Mouse (Mus musculus) T-helper 2 cell (primary cell): ENCODE measurements around the gene Chrd.

Source experiments
- in situ Hi-C: fragments of 300-600 bp; cut with MboI, MseI; formaldehyde crosslinking; loops from one replicate; pipeline ENCODE4 v1.15.1; 2025; ENCODE audit warnings: high pct_unique_total_duplicates

Gene Chrd

DNA sequence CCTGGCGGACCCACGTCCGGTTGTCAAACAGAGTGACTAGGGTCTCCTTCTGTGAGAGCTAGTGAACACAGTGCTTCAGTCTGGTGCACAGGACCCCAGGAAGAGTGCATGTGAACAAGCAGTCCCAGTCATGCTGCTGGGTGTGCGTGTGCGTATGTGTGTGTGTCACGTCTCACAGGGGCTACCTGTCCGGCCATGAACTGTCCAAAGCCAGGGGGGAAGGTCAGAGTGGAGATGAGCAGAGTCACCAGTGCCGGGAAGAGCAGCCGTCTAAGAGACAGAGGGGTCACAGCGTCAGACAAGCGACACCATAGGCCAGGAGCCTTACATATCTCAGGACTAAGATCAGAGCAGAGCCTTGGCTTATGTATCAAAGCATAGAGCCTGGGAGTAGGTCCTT lies 22.6 kb upstream of the Chrd start:
- in situ Hi-C loops, result no loop called here

DNA sequence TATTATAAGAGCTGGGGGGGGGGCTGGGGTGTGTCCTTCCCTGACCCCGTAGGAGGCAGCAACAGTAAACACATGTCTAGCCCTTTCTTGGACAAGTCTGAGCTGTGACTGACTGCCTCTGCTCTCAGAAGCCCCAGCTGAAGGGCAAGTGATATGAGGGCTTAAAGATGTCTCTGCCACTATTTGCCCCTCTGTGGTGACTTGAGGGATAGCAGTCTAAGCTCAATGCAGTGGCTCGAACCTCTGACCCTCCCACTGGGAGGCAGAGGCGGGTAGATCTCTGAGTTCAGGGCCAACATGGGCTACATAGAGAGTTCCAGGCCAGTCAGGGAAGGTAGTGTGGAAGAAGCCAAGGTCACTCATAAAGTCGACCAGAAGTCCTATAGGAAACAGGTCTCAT lies 22.1 kb upstream of the Chrd start:
- in situ Hi-C loops, result no loop called here

DNA sequence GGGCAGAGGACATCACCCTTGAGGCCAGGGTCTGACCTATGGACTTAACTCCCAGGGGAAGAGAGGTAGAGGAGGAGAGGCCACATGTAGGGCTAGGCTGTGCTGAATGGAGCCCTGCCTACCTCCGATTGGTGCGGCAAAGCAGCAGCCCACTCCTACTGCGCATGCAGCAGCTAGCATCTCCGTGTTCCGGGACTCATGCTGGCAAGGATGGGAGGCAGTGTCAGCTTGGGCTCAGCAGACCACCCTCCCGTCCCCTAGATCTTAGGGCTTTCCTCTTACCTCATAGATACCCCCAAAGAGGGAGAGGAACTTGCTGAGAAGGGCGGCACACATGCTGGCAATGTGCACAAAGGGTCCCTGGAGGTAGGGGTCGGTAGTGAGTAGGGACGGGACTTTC lies 20.7 kb upstream of the Chrd start:
- in situ Hi-C loops, result no loop called here

DNA sequence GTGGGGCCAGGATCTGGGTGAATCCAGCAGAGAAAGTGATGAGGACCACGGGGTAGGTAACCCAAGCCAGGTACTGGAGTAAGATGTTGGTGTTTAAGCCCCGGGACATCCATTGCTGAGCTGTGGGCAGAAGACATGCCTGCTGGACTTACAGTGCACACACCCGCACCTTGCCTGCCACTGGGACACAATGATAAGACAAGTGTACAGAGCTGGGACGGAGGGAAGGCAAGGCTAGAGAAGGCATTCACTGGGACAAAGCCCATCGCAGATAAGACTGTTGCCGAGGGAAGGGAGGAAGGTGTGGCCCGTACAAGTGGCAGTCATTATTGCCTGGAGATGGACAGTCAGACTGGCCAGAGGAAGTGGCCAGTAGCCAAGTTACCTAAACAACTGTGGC lies 20.0 kb upstream of the Chrd start:
- in situ Hi-C loops, result no loop called here

DNA sequence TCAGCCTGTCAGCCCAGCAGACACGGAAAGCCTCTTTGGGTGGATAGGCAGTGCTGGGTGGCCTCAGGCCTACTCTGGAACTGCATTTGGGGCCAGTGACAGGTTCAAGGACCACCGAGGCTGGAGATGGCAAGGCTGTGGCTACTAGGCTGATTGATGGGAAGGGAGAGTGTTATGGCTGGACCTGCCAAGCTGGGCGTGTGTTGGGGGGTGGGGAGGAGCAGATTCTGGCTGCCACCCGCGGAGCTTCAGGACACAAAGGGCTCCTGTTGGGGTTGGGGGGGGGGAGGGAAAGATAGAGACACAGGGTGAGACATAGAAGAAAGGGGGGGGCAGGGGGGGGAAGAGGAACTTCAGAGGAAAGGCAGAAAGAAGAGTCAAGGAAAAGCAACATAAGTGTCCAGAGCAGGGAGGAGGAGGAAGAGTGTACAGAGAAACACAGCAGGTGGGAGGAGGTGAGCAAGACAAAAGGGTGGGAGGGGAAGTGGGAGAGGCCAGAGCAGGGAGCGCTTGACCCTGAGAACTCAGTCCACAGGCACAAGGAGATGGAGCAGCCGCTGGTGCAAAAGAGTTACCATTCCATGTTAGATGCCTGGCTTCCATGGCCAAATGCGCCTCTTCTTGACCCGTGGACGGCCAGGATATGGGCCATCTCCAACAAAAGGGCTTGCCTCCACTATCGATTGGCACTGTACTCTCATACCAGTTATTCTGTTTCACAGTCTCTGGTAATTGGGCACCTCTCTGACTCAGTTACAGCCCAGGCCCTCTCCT lies 18.4 kb upstream of the Chrd start:
- in situ Hi-C loops, result loop anchor here (5.0 kb wide), 1 partner anchor 37 kb away; no protein-coding TSS in a partner anchor

DNA sequence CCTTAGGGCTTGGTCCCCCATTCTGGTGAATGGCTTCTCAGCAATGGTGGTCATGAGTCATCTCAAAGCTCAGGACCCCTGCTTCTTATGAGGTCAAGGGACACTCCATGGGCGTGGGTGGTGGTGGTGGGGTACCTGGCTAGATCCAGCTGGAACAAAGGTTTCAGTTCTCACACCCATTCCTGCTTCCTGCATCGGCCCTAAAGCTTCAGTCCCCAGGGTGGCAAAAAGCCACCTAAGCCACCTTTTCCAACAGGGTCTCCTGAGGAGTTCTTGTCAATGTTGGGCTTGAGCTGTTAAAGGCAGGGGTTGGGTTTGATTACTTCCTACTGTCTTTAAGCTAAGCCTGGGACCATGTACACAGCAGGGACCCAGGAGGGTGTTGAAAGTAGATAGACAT lies 17.8 kb upstream of the Chrd start:
- in situ Hi-C loops, result loop anchor here (5.0 kb wide), 1 partner anchor 38 kb away; no protein-coding TSS in a partner anchor

DNA sequence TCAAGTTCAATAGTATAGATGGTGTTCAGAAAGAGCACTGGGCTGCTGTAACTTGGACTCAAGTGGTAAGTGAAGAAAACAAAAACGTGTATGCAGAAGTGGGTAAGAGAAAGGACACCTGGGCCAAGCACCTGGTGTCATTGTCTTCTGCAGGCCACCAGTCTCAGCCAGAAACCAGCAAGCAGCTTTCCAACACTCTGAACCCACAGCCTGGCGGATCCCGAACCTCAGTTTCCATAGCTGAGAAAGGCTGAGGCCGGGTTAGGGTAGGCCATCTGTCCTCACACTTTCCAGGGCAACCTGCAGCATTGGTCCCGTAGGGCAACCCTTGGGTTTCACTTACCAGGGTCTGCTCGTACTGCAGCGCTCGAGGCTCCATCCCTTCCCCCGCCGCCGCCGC lies 17.4 kb upstream of the Chrd start:
- in situ Hi-C loops, result loop anchor here (5.0 kb wide), 1 partner anchor 38 kb away; no protein-coding TSS in a partner anchor

DNA sequence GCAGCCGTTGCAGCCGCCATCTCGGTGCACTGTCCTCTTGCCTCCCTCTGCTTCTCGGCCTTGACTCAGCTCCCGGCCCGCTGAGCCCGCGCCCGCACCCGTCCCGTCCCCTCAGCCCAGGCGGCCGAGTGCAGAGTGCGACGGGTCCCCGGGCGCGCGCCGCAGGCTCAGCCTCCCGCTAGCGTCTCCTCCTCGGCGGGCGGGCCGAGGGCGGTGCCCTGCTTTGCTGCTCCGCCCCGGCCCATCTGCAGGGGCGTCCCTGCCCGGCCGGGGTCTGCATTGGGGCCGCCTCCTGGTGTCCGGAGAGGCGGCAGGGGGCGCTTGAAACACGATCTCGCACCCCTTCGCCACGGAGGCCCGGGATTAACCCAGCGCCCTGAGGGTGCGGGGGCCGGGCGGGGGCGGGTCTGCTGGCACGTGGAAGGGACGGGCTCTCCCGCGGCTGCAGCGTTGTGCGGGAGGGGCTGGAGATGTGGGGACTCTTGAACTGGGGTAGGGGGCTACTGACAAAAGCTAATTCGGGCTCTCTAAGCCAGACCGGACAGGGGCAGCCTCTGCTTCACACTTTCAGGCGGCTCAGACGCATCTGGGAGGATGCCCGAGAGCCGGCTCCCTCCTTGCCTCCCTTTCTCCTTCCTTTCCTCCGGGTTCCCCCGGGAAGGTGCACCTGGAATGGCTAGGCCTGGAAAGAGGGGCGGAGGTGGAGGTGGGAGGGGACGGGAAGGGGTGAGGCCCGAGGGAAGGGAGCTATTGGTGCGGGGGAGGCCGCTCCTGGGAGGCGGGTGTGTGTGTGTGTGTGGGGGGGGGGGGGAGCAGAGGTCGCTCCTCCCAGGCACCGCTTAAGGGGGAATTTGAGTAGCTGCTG lies 16.7 kb upstream of the Chrd start:
- in situ Hi-C loops, result loop anchor here (5.0 kb wide), 1 partner anchor 39 kb away; no protein-coding TSS in a partner anchor

DNA sequence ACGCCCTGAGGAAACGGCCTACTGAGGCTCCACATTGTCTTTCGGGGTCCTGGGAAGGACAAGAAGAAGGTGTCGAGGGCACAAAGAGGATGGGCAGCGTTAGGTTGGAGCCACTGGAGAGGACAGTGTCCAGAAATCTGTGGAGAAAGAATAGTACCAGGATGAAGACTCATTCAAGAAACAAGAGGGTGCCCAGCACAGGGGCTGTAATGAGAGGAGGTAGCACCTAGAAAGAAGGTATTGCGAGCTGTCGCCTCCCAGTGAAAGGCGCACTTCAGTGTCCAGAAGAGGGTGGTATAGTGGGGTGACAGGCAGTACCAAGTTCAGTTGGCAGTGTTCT lies 16.1 kb upstream of the Chrd start:
- in situ Hi-C loops, result loop anchor here (5.0 kb wide), 1 partner anchor 40 kb away; no protein-coding TSS in a partner anchor

DNA sequence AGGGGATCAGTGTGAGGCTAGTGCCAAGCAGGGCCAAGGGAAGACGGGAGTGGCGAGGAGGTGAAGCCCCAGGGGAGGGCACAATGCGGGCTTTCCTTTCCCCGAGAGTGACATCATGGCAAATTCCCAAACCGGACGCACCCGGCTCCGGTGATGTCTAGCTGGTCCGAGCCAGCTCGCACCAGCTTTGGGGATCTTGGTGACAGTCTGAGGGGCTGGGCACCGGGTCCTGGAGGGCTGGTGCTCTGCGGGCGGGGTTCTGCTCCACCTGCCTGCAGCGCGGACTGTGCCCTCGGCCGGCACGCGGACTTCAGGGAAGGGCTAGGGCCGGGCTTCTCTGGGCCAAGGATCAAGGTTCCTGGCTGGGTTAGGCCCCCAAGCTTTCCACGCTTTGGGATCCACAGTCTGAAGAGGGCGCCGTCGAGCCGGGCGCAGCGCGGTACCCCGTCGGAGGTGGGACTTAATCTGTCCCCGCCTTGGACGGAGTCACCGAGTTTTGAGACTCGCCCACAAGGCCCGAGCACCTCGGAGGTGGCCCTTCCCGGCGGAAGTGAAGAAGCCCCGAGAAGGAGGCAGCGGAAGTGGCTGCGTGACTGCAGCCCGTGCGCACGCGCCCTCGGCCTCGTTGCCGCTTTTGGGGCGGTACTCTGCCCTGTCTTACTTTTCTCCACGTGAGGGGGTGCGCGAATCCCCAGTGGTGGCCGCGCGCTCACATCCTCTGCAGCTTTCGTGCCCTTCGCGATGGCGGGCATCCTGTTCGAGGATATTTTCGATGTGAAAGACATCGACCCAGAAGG lies 15.5 kb upstream of the Chrd start, which contains the start of the genes Polr2h and Clcn2:
Gene Polr2h (plus strand): TSS at position 485 of the 797 bp plus-strand sequence.
Gene Clcn2 (minus strand): TSS at position 566 of the 797 bp plus-strand sequence.
- in situ Hi-C loops, result loop anchor here (5.0 kb wide), 1 partner anchor 40 kb away; no protein-coding TSS in a partner anchor

DNA sequence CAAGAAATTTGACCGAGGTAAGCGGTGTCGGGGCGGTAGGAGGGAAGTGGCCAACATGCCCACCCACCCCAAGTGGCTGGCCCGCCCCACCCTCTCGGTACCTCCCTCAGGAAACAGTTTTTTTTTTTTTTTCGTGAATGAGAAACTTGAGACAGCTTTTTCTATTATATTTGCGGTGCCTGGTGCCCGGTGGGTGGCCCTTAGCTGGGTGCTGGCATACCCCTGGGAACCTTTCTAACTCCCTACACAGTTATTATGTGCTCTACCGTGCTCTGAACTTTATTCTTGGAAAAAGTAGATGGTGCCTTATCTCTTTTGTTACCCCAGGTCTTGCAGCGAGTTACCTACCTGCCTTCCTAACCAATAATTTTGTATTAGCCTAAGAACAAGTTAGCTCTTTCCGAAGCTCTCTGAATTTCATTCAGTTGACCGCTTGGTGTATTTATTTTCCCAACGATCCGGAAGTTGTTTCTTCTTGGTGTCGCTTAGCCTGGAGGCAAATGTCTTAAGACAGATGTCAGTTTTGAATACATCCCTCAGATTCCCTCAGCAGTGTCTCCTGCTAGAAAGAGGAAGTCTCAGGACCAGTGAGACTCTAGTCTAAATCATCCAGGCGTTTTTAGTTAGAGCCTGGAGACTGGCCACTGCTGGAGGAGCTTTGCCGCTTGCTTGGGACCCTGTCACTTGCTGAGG lies 14.8 kb upstream of the Chrd start:
- in situ Hi-C loops, result loop anchor here (5.0 kb wide), 1 partner anchor 41 kb away; no protein-coding TSS in a partner anchor

DNA sequence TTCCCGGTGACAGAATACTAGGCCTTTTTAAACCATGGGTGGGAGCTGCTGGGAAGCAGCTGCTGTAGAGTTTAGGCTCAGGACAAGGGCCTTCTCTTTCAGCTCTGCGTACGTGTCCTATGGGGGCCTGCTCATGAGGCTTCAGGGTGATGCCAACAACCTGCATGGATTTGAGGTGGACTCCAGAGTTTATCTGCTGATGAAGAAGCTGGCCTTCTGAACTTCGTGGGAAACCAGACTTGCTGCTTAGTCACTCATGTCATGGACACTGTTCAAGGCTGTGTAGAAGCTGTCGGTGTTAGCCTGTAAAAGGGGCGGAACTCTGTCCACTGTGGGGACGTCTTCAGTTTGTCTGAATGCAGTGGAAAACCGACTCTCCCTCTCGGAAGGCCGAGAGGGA lies 11.1 kb upstream of the Chrd start:
- in situ Hi-C loops, result no loop called here

DNA sequence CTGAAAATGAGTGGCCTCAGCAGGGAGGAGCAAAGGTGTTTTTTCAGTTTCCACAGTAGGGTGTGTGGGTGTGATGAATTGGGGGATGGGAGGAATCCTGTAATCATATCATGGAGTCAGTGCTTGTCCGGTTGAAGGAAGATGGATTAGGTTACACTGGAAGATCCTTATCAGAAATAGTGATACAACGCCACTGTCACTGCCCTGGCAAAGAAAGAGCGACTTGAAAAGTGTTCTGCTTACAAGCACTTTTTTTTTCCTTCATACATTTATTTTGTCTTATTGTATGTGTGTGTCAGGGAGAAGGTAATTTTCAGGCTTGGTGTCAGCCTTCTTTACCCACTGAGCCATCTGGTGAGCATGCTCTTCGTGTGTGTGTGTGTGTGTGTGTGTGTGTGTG lies 10.2 kb upstream of the Chrd start:
- in situ Hi-C loops, result no loop called here

DNA sequence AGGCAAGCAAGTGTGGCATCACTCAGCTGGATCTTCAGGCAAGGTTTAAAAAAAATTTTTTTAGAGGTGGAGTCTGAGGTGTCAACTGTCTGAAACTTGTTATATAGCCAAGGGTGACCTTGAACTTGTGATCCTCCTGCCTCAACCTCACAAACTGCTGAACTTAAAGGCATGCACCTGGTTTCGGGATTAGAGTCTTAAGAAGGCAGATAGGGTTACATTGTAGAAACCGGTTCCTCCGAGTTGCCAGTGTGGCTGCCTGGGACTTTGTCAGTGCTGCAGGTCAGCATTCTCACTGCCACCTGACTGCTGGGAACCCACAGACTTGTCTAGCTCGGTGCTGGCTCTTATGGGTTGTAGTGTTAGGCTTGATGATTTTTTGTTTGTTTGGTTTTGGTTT lies 9.7 kb upstream of the Chrd start:
- in situ Hi-C loops, result no loop called here

DNA sequence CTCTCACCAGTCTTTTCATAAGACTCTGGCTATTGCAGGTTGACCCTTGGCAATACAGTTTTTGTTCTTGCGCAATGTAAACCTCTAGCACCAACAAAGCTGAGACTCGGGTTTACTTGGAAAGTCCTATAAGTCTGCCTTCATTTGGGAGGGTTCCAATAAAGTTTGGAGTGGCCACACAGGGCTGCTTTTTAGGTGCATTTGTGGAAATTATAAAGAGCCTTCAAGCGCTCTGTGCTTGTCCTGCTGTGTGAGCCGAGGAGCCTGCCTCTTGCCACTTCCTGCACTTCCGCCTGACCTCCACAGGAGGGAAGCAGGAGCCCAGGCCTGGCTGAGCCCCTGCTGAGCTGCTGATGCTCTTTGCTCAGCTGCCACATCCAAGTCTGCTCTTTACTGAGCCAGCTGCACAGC lies 8.6 kb upstream of the Chrd start:
- in situ Hi-C loops, result no loop called here

DNA sequence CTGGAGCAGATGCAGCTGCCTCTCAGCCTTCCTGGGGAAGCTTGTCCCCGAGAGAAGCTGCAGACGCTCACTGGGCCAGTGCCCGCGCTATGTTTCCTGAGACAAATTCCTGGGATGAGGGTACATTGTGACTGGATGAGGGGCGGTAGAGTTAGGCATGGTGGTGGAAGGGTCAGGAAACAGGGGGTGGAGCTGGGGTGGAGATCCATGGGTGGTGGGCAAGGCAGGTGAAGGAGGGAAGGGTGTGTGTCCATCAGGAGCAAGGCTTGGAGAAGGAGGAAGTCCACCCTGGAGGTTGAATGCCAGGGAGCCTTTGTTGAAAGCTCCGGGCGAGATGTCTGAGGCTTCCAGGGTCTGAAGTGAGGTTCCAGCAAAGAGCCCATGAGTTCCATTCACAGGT lies 7.6 kb upstream of the Chrd start:
- in situ Hi-C loops, result no loop called here

DNA sequence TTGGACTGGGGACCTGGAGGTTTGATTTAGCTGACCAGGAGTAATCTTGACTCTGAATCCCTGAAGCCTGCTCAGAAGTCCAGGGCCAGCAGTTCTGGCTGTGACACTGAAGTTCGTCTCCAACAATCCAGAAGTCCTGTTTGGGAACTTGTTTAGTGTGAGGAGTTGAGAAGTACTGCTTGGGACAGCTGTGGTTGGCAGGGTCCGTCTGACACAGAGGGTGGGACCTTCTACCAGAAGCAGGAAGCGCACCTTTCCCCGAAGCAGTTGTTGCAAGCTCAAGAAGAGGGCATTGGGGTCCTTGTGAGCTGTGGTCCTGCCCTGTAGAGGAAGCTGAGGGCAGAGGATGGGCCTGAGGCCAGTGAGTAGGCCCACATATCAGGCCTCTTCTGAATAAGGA lies 7.2 kb upstream of the Chrd start:
- in situ Hi-C loops, result no loop called here

DNA sequence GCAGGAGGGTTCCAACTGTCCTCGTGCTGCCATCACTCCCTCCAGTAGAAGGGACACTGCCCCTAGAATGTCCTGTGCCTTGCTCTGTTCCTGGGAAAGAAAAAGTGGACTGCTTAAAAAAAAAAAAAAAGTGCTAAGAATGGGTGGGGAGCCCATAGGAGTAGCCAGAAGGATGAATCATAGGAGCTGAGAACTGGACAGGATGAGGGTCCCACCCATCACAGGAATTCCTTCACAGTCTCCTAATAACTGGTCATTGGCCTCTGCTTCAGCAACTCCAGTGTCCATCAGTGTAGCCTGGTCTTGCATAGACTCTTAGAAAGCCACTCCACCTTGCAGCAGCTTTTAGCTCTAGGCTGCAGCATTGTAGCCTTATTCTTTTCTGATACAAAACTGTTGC lies 6.5 kb upstream of the Chrd start:
- in situ Hi-C loops, result no loop called here

DNA sequence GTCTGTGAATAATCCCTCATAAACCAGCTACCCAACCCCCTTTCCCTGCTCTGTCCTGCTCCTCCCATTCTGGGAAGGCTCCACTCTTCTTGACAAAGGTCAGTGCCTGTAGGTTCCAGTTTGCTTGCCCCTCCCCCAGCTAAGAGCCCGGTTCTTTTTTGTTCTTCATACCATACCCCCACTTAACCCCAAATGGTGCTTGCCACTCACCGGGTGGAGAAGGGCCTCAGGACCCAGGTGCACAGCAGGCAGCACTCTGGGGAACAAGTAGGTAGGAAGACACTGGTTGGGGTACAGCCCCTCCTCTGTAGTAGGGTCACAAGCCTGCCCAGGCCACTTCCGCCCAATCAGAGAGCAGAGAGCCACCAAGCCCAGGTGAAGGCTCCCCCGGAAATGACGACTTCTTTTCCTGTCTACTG lies 2.6 kb upstream of the Chrd start:
- in situ Hi-C loops, result no loop called here

DNA sequence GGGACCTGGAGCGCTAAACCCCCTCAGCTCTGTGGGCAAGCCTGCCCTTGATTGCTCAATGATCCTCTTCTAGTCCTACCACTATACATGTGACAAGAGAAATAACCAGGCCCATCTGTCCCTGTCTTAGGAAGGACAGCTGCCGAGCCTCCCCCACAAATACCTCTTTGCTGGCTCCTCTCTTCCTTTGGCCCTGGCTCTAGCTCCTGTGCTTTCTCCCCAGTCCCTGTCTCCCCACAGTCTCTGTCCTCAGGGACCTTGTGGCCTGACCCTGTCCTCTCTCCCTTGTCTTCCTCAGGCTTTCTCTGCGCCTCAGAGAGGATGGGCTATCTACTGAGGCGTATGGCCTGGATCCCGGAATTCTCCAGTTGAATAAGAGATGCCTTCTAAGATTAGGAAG lies 1.2 kb upstream of the Chrd start:
- in situ Hi-C loops, result no loop called here
